ENCODE assay signal across 8 mouse cellular contexts in the genomic region with DNA sequence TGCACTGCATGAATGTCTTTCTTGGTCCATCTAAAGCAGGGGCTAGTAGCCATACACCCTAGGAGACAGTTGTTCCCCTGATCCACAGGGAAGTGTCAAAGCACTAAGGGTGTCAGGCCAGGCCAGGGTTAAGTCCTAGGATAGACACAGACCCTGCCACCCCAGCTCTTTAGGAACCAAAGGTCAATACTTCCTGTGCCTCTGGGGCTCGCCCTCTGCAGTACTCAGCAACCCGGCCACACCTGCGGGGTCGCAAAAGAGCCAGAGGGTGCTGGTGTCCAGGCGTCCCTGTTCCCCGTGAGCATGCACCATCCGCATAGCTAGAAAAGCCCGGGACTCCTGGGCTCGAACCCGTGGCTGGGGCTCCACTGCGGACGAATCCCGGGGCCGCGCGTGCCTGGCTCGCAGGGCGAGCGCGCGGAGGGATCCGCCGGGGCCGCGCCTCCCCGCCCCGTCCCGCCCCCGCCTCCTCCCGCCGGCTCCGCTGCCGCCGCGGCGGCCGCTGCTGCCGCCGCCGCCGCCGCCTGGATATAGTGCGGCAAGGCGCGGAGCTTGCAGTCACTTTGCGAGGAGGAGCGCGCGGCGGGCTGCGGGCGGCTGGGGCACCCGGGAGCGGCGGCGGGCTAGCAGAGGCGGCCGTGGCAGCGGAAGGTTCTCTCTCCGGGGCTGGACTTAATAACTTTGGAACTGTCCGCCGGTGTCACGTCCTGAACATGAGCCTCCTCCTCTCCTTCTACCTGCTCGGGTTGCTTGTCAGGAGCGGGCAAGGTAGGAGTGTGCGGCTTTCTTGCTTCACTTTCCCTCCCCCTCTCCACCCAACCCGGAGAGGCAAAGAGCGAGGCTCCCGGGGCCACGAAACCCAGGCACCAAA. TPM values are rescaled to one million over a fixed set of nuclear protein-coding genes. Genes with fewer than 3 reads are reported as not detected.
DNase-seq lines count a peak whose midpoint lies in the region; ATAC-seq and TF ChIP-seq lines count a peak whose summit lies in the region.

Gene Ncam2 (plus strand): TSS at position 497 of the 871 bp plus-strand sequence.

- peak within 1 kb of the TSS; percentile 49 for H3K4me3 ChIP-seq in embryonic fibroblast, embryonic 13.5 days (ENCODE audit: insufficient read depth, low read length)
- peak within 1 kb of the TSS; percentile 62 to 80 for H3K4me3 ChIP-seq in heart, embryonic 14.5 days (ENCODE audit: control insufficient read depth in 1 of 2, insufficient read depth in 1 of 2, low read depth in 1 of 2, low read length in 2 of 2)
- H3K4me3 ChIP-seq in kidney, embryonic 16.5 days (ENCODE audit: low read length), result peak within 1 kb of the TSS; percentile 62
- H3K4me3 ChIP-seq in liver, adult 2 months (ENCODE audit: insufficient read depth, low read depth, low read length), result peak within 1 kb of the TSS; percentile 68
- H3K4me3 ChIP-seq in midbrain, postnatal 0 days (ENCODE audit: low read depth, low read length), result peak within 1 kb of the TSS; percentile 68

- TF ChIP-seq POLR2A in embryonic fibroblast, embryonic 13.5 days (IDR thresholded peaks at IDR 0.05; ENCODE audit: low read depth, low read length), result no peak
- no peak for TF ChIP-seq POLR2A in liver, adult 2 months (IDR thresholded peaks at IDR 0.05; ENCODE audit: extremely low read depth, insufficient read depth, low read length)

- no peaks in the 10 kb centered on the region for H3K9me3 ChIP-seq in heart, embryonic 14.5 days (ENCODE audit: control insufficient read depth, low read length)
- H3K9me3 ChIP-seq in kidney, embryonic 16.5 days (ENCODE audit: low read length), result no peaks in the 10 kb centered on the region
- H3K9me3 ChIP-seq in midbrain, postnatal 0 days (ENCODE audit: low read length), result no peaks in the 10 kb centered on the region

- H3K36me3 ChIP-seq in heart, embryonic 14.5 days (ENCODE audit: control insufficient read depth, insufficient read depth, low read length), result no peaks in the 10 kb centered on the region
- no peaks in the 10 kb centered on the region for H3K36me3 ChIP-seq in kidney, embryonic 16.5 days (ENCODE audit: insufficient read depth, low read length)
- H3K36me3 ChIP-seq in liver, adult 2 months (ENCODE audit: control insufficient read depth, insufficient read depth, low read length), result no peaks in the 10 kb centered on the region
- no peaks in the 10 kb centered on the region for H3K36me3 ChIP-seq in midbrain, postnatal 0 days (ENCODE audit: insufficient read depth, low read length)

- peak within 1 kb of the TSS; percentile 76 for H3K9ac ChIP-seq in heart, embryonic 14.5 days (ENCODE audit: low read length)
- peak within 1 kb of the TSS; percentile 64 for H3K9ac ChIP-seq in kidney, embryonic 16.5 days (replicated peaks; ENCODE audit: low read length)
- peak within 1 kb of the TSS; percentile 52 for H3K9ac ChIP-seq in liver, adult 2 months (ENCODE audit: low read depth, low read length)
- H3K9ac ChIP-seq in midbrain, postnatal 0 days (replicated peaks; ENCODE audit: low read length, poor library complexity, severe bottlenecking), result peak within 1 kb of the TSS; percentile 61

- no peaks in the 10 kb centered on the region for H3K79me2 ChIP-seq in liver, adult 2 months (ENCODE audit: control insufficient read depth, insufficient read depth, low read length)

- ATAC-seq in heart, embryonic 14.5 days (ENCODE audit: insufficient number of reproducible peaks, insufficient read depth, low FRiP score, low read depth), result peak; percentile 54; the same call in 1 of the 2 replicates
- peak; percentile 91 for ATAC-seq in kidney, embryonic 16.5 days (ENCODE audit: low FRiP score, low TSS enrichment)
- ATAC-seq in midbrain, postnatal 0 days (ENCODE audit: low FRiP score), result peak; percentile 76

- DNase-seq in layer of hippocampus, adult 11-12 months (ENCODE audit: low spot score), result peak; percentile 62
- no peak for DNase-seq in layer of hippocampus, adult 9-10 months (ENCODE audit: low spot score)
- DNase-seq in liver, adult 2 months (ENCODE audit: extremely low read depth, low read depth, low spot score), result peak; percentile 63
- DNase-seq in midbrain, postnatal 0 days (ENCODE audit: low spot score), result peak; percentile 84
- DNase-seq in testis, postnatal 14 days (ENCODE audit: low spot score), result peak; percentile 64

- no peaks in the 10 kb centered on the region for H3K27me3 ChIP-seq in heart, embryonic 14.5 days (ENCODE audit: control insufficient read depth, insufficient read depth, low read length)
- H3K27me3 ChIP-seq in kidney, embryonic 16.5 days (ENCODE audit: insufficient read depth, low read length), result no peaks in the 10 kb centered on the region
- H3K27me3 ChIP-seq in liver, adult 2 months (ENCODE audit: control insufficient read depth, insufficient read depth, low read length), result no peaks in the 10 kb centered on the region
- H3K27me3 ChIP-seq in midbrain, postnatal 0 days (ENCODE audit: insufficient read depth, low read length), result no peaks in the 10 kb centered on the region

- WGBS in heart, embryonic 14.5 days, result under 1% methylated on average over 45 of the region's 70 CpGs
- under 1% methylated on average over 42 of the region's 70 CpGs for WGBS in kidney, embryonic 16.5 days
- WGBS in liver, adult 2 months, result 1% methylated on average over 69 of the region's 70 CpGs
- WGBS in midbrain, postnatal 0 days, result under 1% methylated on average over 23 of the region's 70 CpGs

- no peaks in the 10 kb centered on the region for H3K4me1 ChIP-seq in embryonic fibroblast, embryonic 13.5 days (ENCODE audit: control insufficient read depth, insufficient read depth, low read length)
- peaks cover 3 to 4% of the 10 kb centered on the region in 2 experiments; a peak in 3 of 4 replicates for H3K4me1 ChIP-seq in heart, embryonic 14.5 days (ENCODE audit: control insufficient read depth in 2 of 2, insufficient read depth in 2 of 2, low read length in 2 of 2)
- no peaks in the 10 kb centered on the region for H3K4me1 ChIP-seq in kidney, embryonic 16.5 days (ENCODE audit: insufficient read depth, low read length)
- H3K4me1 ChIP-seq in liver, adult 2 months (ENCODE audit: control insufficient read depth, insufficient read depth, low read length), result no peaks in the 10 kb centered on the region
- H3K4me1 ChIP-seq in midbrain, postnatal 0 days (ENCODE audit: insufficient read depth, low read length), result peaks cover 4% of the 10 kb centered on the region; the same call in 1 of the 2 replicates

- TF ChIP-seq CTCF in embryonic fibroblast, embryonic 13.5 days (IDR thresholded peaks at IDR 0.05; ENCODE audit: borderline replicate concordance, insufficient read depth, low read length), result no peak
- no peak for TF ChIP-seq CTCF in liver, adult 2 months (IDR thresholded peaks at IDR 0.05; ENCODE audit: low read depth, low read length)
- no peak for TF ChIP-seq CTCF in midbrain, postnatal 0 days (IDR thresholded peaks at IDR 0.05)

- H3K27ac ChIP-seq in embryonic fibroblast, embryonic 13.5 days (ENCODE audit: insufficient read depth, low read length), result no peak within 1 kb of the TSS
- no peak within 1 kb of the TSS for H3K27ac ChIP-seq in heart, embryonic 14.5 days (replicated peaks in 1 of 2; ENCODE audit: control insufficient read depth in 1 of 2, insufficient read depth in 1 of 2, low read depth in 2 of 2, low read length in 2 of 2)
- H3K27ac ChIP-seq in kidney, embryonic 16.5 days (ENCODE audit: low read length), result no peak within 1 kb of the TSS
- no peak within 1 kb of the TSS for H3K27ac ChIP-seq in liver, adult 2 months (replicated peaks; ENCODE audit: insufficient read depth, low read depth, low read length)
- H3K27ac ChIP-seq in midbrain, postnatal 0 days (ENCODE audit: low read depth, low read length), result peak within 1 kb of the TSS; percentile 86

- peak within 1 kb of the TSS; percentile 97 for H3K4me2 ChIP-seq in heart, embryonic 14.5 days (ENCODE audit: low read length)
- peak within 1 kb of the TSS; percentile 90 for H3K4me2 ChIP-seq in kidney, embryonic 16.5 days (replicated peaks; ENCODE audit: low read depth, low read length)
- H3K4me2 ChIP-seq in midbrain, postnatal 0 days (ENCODE audit: low read depth, low read length, poor library complexity, severe bottlenecking), result peak within 1 kb of the TSS; percentile 52

RNA-seq across cellular contexts. Expression of gene Ncam2, which starts in this region (rescaled TPM):
- polyA plus RNA-seq in embryonic fibroblast, embryonic 13.5 days (2011; ENCODE audit: insufficient read length, low read depth, missing spikeins), result 0.37 and 0.74 TPM in 2 replicates
- 0.09 and 0.11 TPM in 2 replicates for polyA plus RNA-seq in heart, embryonic 14.5 days (2014; fragmentation: Nextera tagmentation; extraction: Ambion mirVana)
- polyA plus RNA-seq in kidney, embryonic 16.5 days (2015; fragmentation: Nextera tagmentation; extraction: Ambion mirVana), result 0.41 and 1.1 TPM in 2 replicates
- total RNA-seq in liver, adult 2 months (2014; rRNA removed), result 1.1 and 2.8 TPM in 2 replicates
- polyA plus RNA-seq in liver, adult 2 months (2012; rRNA removed), result 0.09 and 0.21 TPM in 2 replicates
- 87.1 and 101 TPM in 2 replicates for total RNA-seq in midbrain, postnatal 0 days (2014; rRNA removed)
- 24.3 and 29.3 TPM in 2 replicates for polyA plus RNA-seq in midbrain, postnatal 0 days (2015; fragmentation: Nextera tagmentation; extraction: Ambion mirVana)

Comparison
In these comparisons a context has a peak if more than half of its experiments do, and no peak if none do; other contexts are left out.
1. RNA of gene Ncam2 (total RNA-seq): 87.1 to 101 TPM in midbrain, postnatal 0 days; 1.1 to 2.8 TPM in liver, adult 2 months; every median in the first group is over 10 times any median in the second.
2. RNA of gene Ncam2 (polyA plus RNA-seq): 24.3 to 29.3 TPM in midbrain, postnatal 0 days; 0.37 to 0.74 TPM in embryonic fibroblast, embryonic 13.5 days, 0.41 to 1.1 TPM in kidney, embryonic 16.5 days, 0.09 to 0.11 TPM in heart, embryonic 14.5 days and 0.09 to 0.21 TPM in liver, adult 2 months; every median in the first group is over 10 times any median in the second.
3. Peak in ATAC-seq, H3K4me3 ChIP-seq, H3K9ac ChIP-seq and H3K4me2 ChIP-seq in heart, embryonic 14.5 days; RNA of the gene not detected or under 1 TPM.
4. Peak in every context shown above with its lines, with median percentiles within 50 percentile points of each other: H3K4me3 ChIP-seq, ATAC-seq, H3K4me2 ChIP-seq and H3K9ac ChIP-seq.